Mouse (Mus musculus) forebrain, embryonic 16.5 days (tissue): ENCODE data around the gene Fgfr2. TPM values are rescaled to one million over a fixed set of nuclear protein-coding genes. Genes with fewer than 3 reads are reported as not detected.

ENCODE experiments used
- ATAC-seq: fragments of 200-750 bp; cut with Nextera tagmentation; 2 replicates; pipeline ENCODE4 v1.8.0; 2017; ENCODE audit warnings: mild to moderate bottlenecking, moderate library complexity
- H3K27ac ChIP-seq: fragments of 300-500 bp; sonication (generic); 2 replicates; pipeline ENCODE4 v1.5.1; 2014; ENCODE audit warnings: low read length, control low read depth
- H3K27me3 ChIP-seq: fragments of 300-500 bp; sonication (generic); replicated peaks from 2 replicates; pipeline ENCODE4 v1.6.1; 2014; ENCODE audit warnings: low read length; ENCODE audit not compliant: control insufficient read depth, insufficient read depth
- H3K36me3 ChIP-seq: fragments of 300-500 bp; sonication (generic); 2 replicates; pipeline ENCODE4 v1.6.1; 2014; ENCODE audit not compliant: control insufficient read depth, insufficient read depth
- H3K4me1 ChIP-seq: fragments of 300-500 bp; sonication (generic); replicated peaks from 2 replicates; pipeline ENCODE4 v1.6.1; 2014; ENCODE audit warnings: low read length; ENCODE audit not compliant: control insufficient read depth, insufficient read depth
- H3K4me2 ChIP-seq: fragments of 300-500 bp; sonication (generic); 2 replicates; pipeline ENCODE4 v1.6.1; 2014; ENCODE audit warnings: mild to moderate bottlenecking, low read length, control low read depth
- H3K4me3 ChIP-seq: fragments of 300-500 bp; sonication (generic); replicated peaks from 2 replicates; pipeline ENCODE4 v1.5.1; 2014; ENCODE audit warnings: mild to moderate bottlenecking, low read length, control low read depth
- H3K9ac ChIP-seq: fragments of 300-500 bp; sonication (generic); replicated peaks from 2 replicates; pipeline ENCODE4 v1.6.1; 2014; ENCODE audit warnings: low read depth, low read length, control low read depth
- H3K9me3 ChIP-seq: fragments of 300-500 bp; sonication (generic); 2 replicates; pipeline ENCODE4 v1.6.1; 2016; ENCODE audit warnings: low read length; ENCODE audit not compliant: control insufficient read depth
- WGBS: fragments of 180-500 bp; shearing (Covaris S2); extraction: QIAGEN DNeasy Blood & Tissue Kit; methylation state at CpG from one replicate; pipeline ENCODE4 v1.1.7; 2014; 5-methylcytosine and 5-hydroxymethylcytosine counted together
- polyA plus RNA-seq: library from polyadenylated mRNA; unstranded; fragments of >200 nt; fragmentation: Nextera tagmentation; extraction: Ambion mirVana; gene quantifications from 2 replicates; pipeline ENCODE4 v1.2.1, GENCODE M21; 2015

Fgfr2 gene
- polyA plus RNA-seq, 1 experiment from 2014 or later: 39.2 TPM

GRCm38 (mm10) chr7:132358709-132359108 is 764.4 kb downstream of the Fgfr2 start:
- H3K27me3 ChIP-seq: no peaks in the 10 kb centered on the region
- H3K36me3 ChIP-seq: no peaks in the 10 kb centered on the region
- H3K4me2 ChIP-seq: no peak overlapping the region
- H3K4me3 ChIP-seq: no peak overlapping the region
- no peak overlapping the region for H3K27ac ChIP-seq
- no peak for ATAC-seq
- WGBS: 64% methylated on average over 4 of the region's 4 CpGs
- no peaks in the 10 kb centered on the region for H3K9me3 ChIP-seq
- 0 out of 2 replicates have a peak, but pooled peaks cover 2% of the 10 kb centered on the region for H3K4me1 ChIP-seq
- H3K9ac ChIP-seq: no peak overlapping the region

GRCm38 (mm10) chr7:132358250-132358649 is 764.9 kb downstream of the Fgfr2 start:
- WGBS: 79% methylated on average over 3 of the region's 3 CpGs
- ATAC-seq: no peak
- Histone ChIP-seq H3K9me3 (no peaks in the 10 kb centered on the region), H3K27me3 (no peaks in the 10 kb centered on the region), H3K9ac (no peak overlapping the region), H3K27ac (no peak overlapping the region), H3K36me3 (no peaks in the 10 kb centered on the region), H3K4me2 (no peak overlapping the region), H3K4me3 (no peak overlapping the region), H3K4me1 (0 out of 2 replicates have a peak, but pooled peaks cover 2% of the 10 kb centered on the region)

- Histone ChIP-seq H3K4me1 (0 out of 2 replicates have a peak, but pooled peaks cover 2% of the 10 kb centered on the region), H3K27me3 (no peaks in the 10 kb centered on the region), H3K9me3 (no peaks in the 10 kb centered on the region), H3K9ac (no peak overlapping the region), H3K4me2 (no peak overlapping the region), H3K27ac (no peak overlapping the region), H3K4me3 (no peak overlapping the region), H3K36me3 (no peaks in the 10 kb centered on the region)
- ATAC-seq: no peak
- 89% methylated on average over 3 of the region's 3 CpGs for WGBS
These were observed 765.3 kb downstream of the Fgfr2 start for GRCm38 (mm10) chr7:132357841-132358237.

- Histone ChIP-seq H3K27ac (no peak overlapping the region), H3K36me3 (no peaks in the 10 kb centered on the region), H3K4me3 (no peak overlapping the region), H3K4me1 (0 out of 2 replicates have a peak, but pooled peaks cover 2% of the 10 kb centered on the region), H3K27me3 (no peaks in the 10 kb centered on the region), H3K9me3 (no peaks in the 10 kb centered on the region), H3K4me2 (no peak overlapping the region), H3K9ac (no peak overlapping the region)
- ATAC-seq: no peak
- WGBS: 35% methylated on average over 10 of the region's 10 CpGs
These were observed 766.0 kb downstream of the Fgfr2 start for GRCm38 (mm10) chr7:132356881-132357840.

GRCm38 (mm10) chr7:132356185-132356584 is 767.0 kb downstream of the Fgfr2 start:
- Histone ChIP-seq H3K36me3 (no peaks in the 10 kb centered on the region), H3K4me2 (no peak overlapping the region), H3K4me1 (0 out of 2 replicates have a peak, but pooled peaks cover 2% of the 10 kb centered on the region), H3K9me3 (no peaks in the 10 kb centered on the region), H3K27me3 (no peaks in the 10 kb centered on the region), H3K27ac (no peak overlapping the region), H3K9ac (no peak overlapping the region), H3K4me3 (no peak overlapping the region)
- 25% methylated on average over 8 of the region's 8 CpGs for WGBS
- no peak for ATAC-seq

- Histone ChIP-seq H3K27ac (no peak overlapping the region), H3K4me2 (no peak overlapping the region), H3K4me3 (no peak overlapping the region), H3K36me3 (no peaks in the 10 kb centered on the region), H3K9me3 (no peaks in the 10 kb centered on the region), H3K27me3 (no peaks in the 10 kb centered on the region), H3K9ac (no peak overlapping the region), H3K4me1 (0 out of 2 replicates have a peak, but pooled peaks cover 2% of the 10 kb centered on the region)
- 77% methylated on average over 6 of the region's 6 CpGs for WGBS
- no peak for ATAC-seq
These were observed 767.4 kb downstream of the Fgfr2 start for GRCm38 (mm10) chr7:132355767-132356166.

GRCm38 (mm10) chr7:132349075-132349572 is 774.0 kb downstream of the Fgfr2 start:
- Histone ChIP-seq H3K27ac (no peak overlapping the region), H3K4me1 (no peaks in the 10 kb centered on the region), H3K36me3 (no peaks in the 10 kb centered on the region), H3K9ac (no peak overlapping the region), H3K4me2 (no peak overlapping the region), H3K4me3 (no peak overlapping the region), H3K27me3 (no peaks in the 10 kb centered on the region), H3K9me3 (no peaks in the 10 kb centered on the region)
- WGBS: 79% methylated on average over 6 of the region's 6 CpGs
- no peak for ATAC-seq

GRCm38 (mm10) chr7:132347273-132348045 is 775.7 kb downstream of the Fgfr2 start:
- no peak overlapping the region for H3K9ac ChIP-seq
- no peak overlapping the region for H3K27ac ChIP-seq
- H3K4me3 ChIP-seq: no peak overlapping the region
- no peaks in the 10 kb centered on the region for H3K36me3 ChIP-seq
- WGBS: 79% methylated on average over 9 of the region's 9 CpGs
- no peak overlapping the region for H3K4me2 ChIP-seq
- no peaks in the 10 kb centered on the region for H3K9me3 ChIP-seq
- no peaks in the 10 kb centered on the region for H3K27me3 ChIP-seq
- no peaks in the 10 kb centered on the region for H3K4me1 ChIP-seq
- no peak for ATAC-seq

GRCm38 (mm10) chr7:132345526-132346070 is 777.6 kb downstream of the Fgfr2 start:
- Histone ChIP-seq H3K9me3 (no peaks in the 10 kb centered on the region), H3K4me3 (no peak overlapping the region), H3K27me3 (no peaks in the 10 kb centered on the region), H3K4me2 (no peak overlapping the region), H3K36me3 (no peaks in the 10 kb centered on the region), H3K9ac (no peak overlapping the region), H3K4me1 (no peaks in the 10 kb centered on the region), H3K27ac (no peak overlapping the region)
- 63% methylated on average over 5 of the region's 5 CpGs for WGBS
- ATAC-seq: no peak
